Mouse (Mus musculus) hindbrain, embryonic 11.5 days (tissue): ENCODE results near the gene Sec13. TPM values are rescaled to one million over a fixed set of nuclear protein-coding genes. Genes with fewer than 3 reads are reported as not detected.

ENCODE experiments used
- ATAC-seq: fragments of 200-750 bp; cut with Nextera tagmentation; 2 replicates; pipeline ENCODE4 v1.8.0; 2017; ENCODE audit warnings: mild to moderate bottlenecking, moderate TSS enrichment, moderate library complexity; ENCODE audit not compliant: low FRiP score
- DNase-seq: peaks from one replicate; pipeline ENCODE4 v3.0.0-alpha.2; 2015; ENCODE audit warnings: low spot score
- H3K27ac ChIP-seq: fragments of 300-500 bp; sonication (generic); 2 replicates; pipeline ENCODE4 v1.5.1; 2014; ENCODE audit warnings: mild to moderate bottlenecking, low read depth, low read length
- H3K27me3 ChIP-seq: fragments of 300-500 bp; sonication (generic); 2 replicates; pipeline ENCODE4 v1.6.1; 2014; ENCODE audit warnings: mild to moderate bottlenecking, low read length, moderate library complexity, mixed read lengths; ENCODE audit not compliant: control insufficient read depth, insufficient read depth
- H3K36me3 ChIP-seq: fragments of 300-500 bp; sonication (generic); 2 replicates; pipeline ENCODE4 v1.6.1; 2014; ENCODE audit warnings: mild to moderate bottlenecking, low read length, moderate library complexity, mixed read lengths; ENCODE audit not compliant: control insufficient read depth, insufficient read depth
- H3K4me1 ChIP-seq: fragments of 300-500 bp; sonication (generic); replicated peaks from 2 replicates; pipeline ENCODE4 v1.6.1; 2014; ENCODE audit warnings: low read length, mixed read lengths; ENCODE audit not compliant: control insufficient read depth, insufficient read depth
- H3K4me2 ChIP-seq: fragments of 300-500 bp; sonication (generic); replicated peaks from 2 replicates; pipeline ENCODE4 v1.6.1; 2014; ENCODE audit warnings: mild to moderate bottlenecking, low read depth, low read length
- H3K4me3 ChIP-seq: fragments of 300-500 bp; sonication (generic); 2 replicates; pipeline ENCODE4 v1.5.1; 2014; ENCODE audit warnings: low read depth, low read length
- H3K9ac ChIP-seq: fragments of 300-500 bp; sonication (generic); 2 replicates; pipeline ENCODE4 v1.6.1; 2014; ENCODE audit warnings: low read depth, low read length
- H3K9me3 ChIP-seq: fragments of 300-500 bp; sonication (generic); 2 replicates; pipeline ENCODE4 v1.6.1; 2016; ENCODE audit warnings: low read length; ENCODE audit not compliant: control insufficient read depth
- WGBS: fragments of 180-500 bp; shearing (Covaris S2); extraction: QIAGEN DNeasy Blood & Tissue Kit; methylation state at CpG from one replicate; pipeline ENCODE4 v1.1.7; 2014; 5-methylcytosine and 5-hydroxymethylcytosine counted together
- polyA plus RNA-seq: library from polyadenylated mRNA; unstranded; fragments of >200 nt; fragmentation: Nextera tagmentation; extraction: Ambion mirVana; gene quantifications from 2 replicates; pipeline ENCODE4 v1.2.1, GENCODE M21; 2014

The Sec13 gene
- polyA plus RNA-seq, 1 experiment from 2014 or later, result 273 TPM

GRCm38 (mm10) chr6:113747284-113747683 is 6.7 kb upstream of the Sec13 start:
- WGBS, result 91% methylated on average over 14 of the region's 14 CpGs
- H3K9me3 ChIP-seq, result no peaks in the 10 kb centered on the region

GRCm38 (mm10) chr6:113745117-113745516 is 4.6 kb upstream of the Sec13 start:
- Histone ChIP-seq H3K9me3 (no peaks in the 10 kb centered on the region), H3K9ac (no peak overlapping the region), H3K36me3 (no peaks in the 10 kb centered on the region), H3K4me1 (no peaks in the 10 kb centered on the region), H3K27ac (no peak overlapping the region), H3K27me3 (no peaks in the 10 kb centered on the region; the same call in 1 of the 2 replicates), H3K4me3 (no peak overlapping the region), H3K4me2 (no peak overlapping the region)
- ATAC-seq, result no peak
- DNase-seq, result no peak

More at GRCm38 (mm10) chr6:113747284-113747683, 6.7 kb upstream of the Sec13 start:
- Histone ChIP-seq H3K9ac (no peak overlapping the region), H3K4me1 (no peaks in the 10 kb centered on the region), H3K27me3 (no peaks in the 10 kb centered on the region; the same call in 1 of the 2 replicates), H3K4me2 (no peak overlapping the region), H3K4me3 (no peak overlapping the region), H3K36me3 (no peaks in the 10 kb centered on the region), H3K27ac (no peak overlapping the region)
- ATAC-seq (no peak), DNase-seq (no peak)

GRCm38 (mm10) chr6:113743111-113743510 is 2.6 kb upstream of the Sec13 start:
- Histone ChIP-seq H3K4me2 (no peak overlapping the region), H3K9ac (no peak overlapping the region), H3K4me3 (no peak overlapping the region), H3K27me3 (no peaks in the 10 kb centered on the region), H3K4me1 (0 out of 2 replicates have a peak, but pooled peaks cover 5% of the 10 kb centered on the region), H3K36me3 (no peaks in the 10 kb centered on the region), H3K27ac (no peak overlapping the region), H3K9me3 (no peaks in the 10 kb centered on the region)
- 63% methylated on average over 1 of the region's 1 CpGs for WGBS
- ATAC-seq (no peak), DNase-seq (no peak)

- Histone ChIP-seq H3K27me3 (no peaks in the 10 kb centered on the region), H3K9me3 (no peaks in the 10 kb centered on the region), H3K27ac (no peak overlapping the region), H3K36me3 (no peaks in the 10 kb centered on the region), H3K9ac (no peak overlapping the region), H3K4me3 (no peak overlapping the region), H3K4me2 (no peak overlapping the region), H3K4me1 (0 out of 2 replicates have a peak, but pooled peaks cover 5% of the 10 kb centered on the region)
- DNase-seq (no peak), ATAC-seq (no peak)
- 75% methylated on average over 1 of the region's 1 CpGs for WGBS
Measured at GRCm38 (mm10) chr6:113742321-113742720, 1.8 kb upstream of the Sec13 start.

GRCm38 (mm10) chr6:113741425-113741824 is 882 bp upstream of the Sec13 start:
- Histone ChIP-seq H3K4me1 (0 out of 2 replicates have a peak, but pooled peaks cover 5% of the 10 kb centered on the region), H3K9ac (no peak overlapping the region), H3K4me2 (no peak overlapping the region), H3K9me3 (no peaks in the 10 kb centered on the region), H3K27ac (no peak overlapping the region), H3K27me3 (no peaks in the 10 kb centered on the region), H3K36me3 (no peaks in the 10 kb centered on the region), H3K4me3 (no peak overlapping the region)
- 76% methylated on average over 2 of the region's 2 CpGs for WGBS
- DNase-seq (no peak), ATAC-seq (no peak)

GRCm38 (mm10) chr6:113737318-113738046 is 3.1 kb downstream of the Sec13 start:
- Histone ChIP-seq H3K4me1 (0 out of 2 replicates have a peak, but pooled peaks cover 5% of the 10 kb centered on the region), H3K9ac (no peak overlapping the region), H3K4me3 (no peak overlapping the region), H3K27ac (no peak overlapping the region), H3K4me2 (no peak overlapping the region), H3K36me3 (no peaks in the 10 kb centered on the region), H3K9me3 (no peaks in the 10 kb centered on the region), H3K27me3 (no peaks in the 10 kb centered on the region)
- ATAC-seq (no peak), DNase-seq (no peak)
- 91% methylated on average over 9 of the region's 9 CpGs for WGBS

- Histone ChIP-seq H3K4me2 (no peak overlapping the region), H3K27ac (no peak overlapping the region), H3K27me3 (no peaks in the 10 kb centered on the region), H3K4me1 (no peaks in the 10 kb centered on the region), H3K9ac (no peak overlapping the region), H3K9me3 (no peaks in the 10 kb centered on the region), H3K36me3 (no peaks in the 10 kb centered on the region; the same call in none of the 2 replicates), H3K4me3 (no peak overlapping the region)
- DNase-seq (no peak), ATAC-seq (no peak)
- 92% methylated on average over 3 of the region's 3 CpGs for WGBS
Measured at GRCm38 (mm10) chr6:113731296-113731695, 9.2 kb downstream of the Sec13 start.

GRCm38 (mm10) chr6:113728181-113728580 is 12.4 kb downstream of the Sec13 start:
- 89% methylated on average over 7 of the region's 7 CpGs for WGBS
- Histone ChIP-seq H3K27me3 (no peaks in the 10 kb centered on the region), H3K4me2 (no peak overlapping the region), H3K36me3 (no peaks in the 10 kb centered on the region; the same call in none of the 2 replicates), H3K4me1 (no peaks in the 10 kb centered on the region), H3K9me3 (no peaks in the 10 kb centered on the region), H3K27ac (no peak overlapping the region), H3K4me3 (no peak overlapping the region), H3K9ac (no peak overlapping the region)
- no peak for ATAC-seq
- DNase-seq, result no peak

- Histone ChIP-seq H3K36me3 (no peaks in the 10 kb centered on the region; the same call in 1 of the 2 replicates), H3K27ac (no peak overlapping the region), H3K4me3 (no peak overlapping the region), H3K4me2 (no peak overlapping the region), H3K9me3 (no peaks in the 10 kb centered on the region), H3K27me3 (no peaks in the 10 kb centered on the region), H3K4me1 (no peaks in the 10 kb centered on the region), H3K9ac (no peak overlapping the region)
- ATAC-seq (no peak), DNase-seq (no peak)
- 95% methylated on average over 4 of the region's 4 CpGs for WGBS
Measured at GRCm38 (mm10) chr6:113721061-113721460, 19.5 kb downstream of the Sec13 start.
